ENCODE assay signal across 12 mouse cellular contexts in the genomic region with DNA sequence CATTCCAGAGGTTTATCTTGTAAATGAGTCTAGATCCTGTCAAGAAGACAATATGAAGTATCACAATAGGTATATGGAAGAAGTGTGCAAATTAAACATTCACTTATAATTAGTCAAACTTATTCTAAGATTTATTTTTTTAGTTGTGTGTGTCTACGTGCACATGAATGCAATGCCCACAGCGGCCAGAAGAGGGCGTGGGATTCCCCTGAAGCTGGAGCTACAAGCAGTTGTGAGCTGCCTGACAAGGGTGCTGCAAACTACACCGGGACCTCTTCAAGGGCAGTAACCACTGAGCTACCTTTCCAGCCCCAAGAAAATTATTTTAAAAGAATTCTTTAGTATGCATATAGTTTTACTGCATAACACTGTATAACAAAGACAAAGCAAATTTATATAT. TPM values are rescaled to one million over a fixed set of nuclear protein-coding genes. Genes with fewer than 3 reads are reported as not detected.
A peak's percentile ranks its signal among the peaks of the same experiment; 100 is the strongest.
DNase-seq lines count a peak whose midpoint lies in the region; ATAC-seq lines count a peak whose summit lies in the region.
"Had no signal": no experiment of that assay in that cellular context is flagged by ENCODE, and none has a peak within 500 bp of the region (broad histone marks: within the 10 kb centered on the region; RNA-seq: fewer than 3 reads in every experiment).

No protein-coding gene starts in this region.

- WGBS in hindbrain, embryonic 10.5 days = 72% methylated on average over 4 of the region's 4 CpGs
- WGBS in hindbrain, embryonic 13.5 days = 73% methylated on average over 4 of the region's 4 CpGs

- peak; percentile 14 for DNase-seq in hindbrain, embryonic 10.5 days (ENCODE audit: low spot score)
- peak; percentile 15 for DNase-seq in spleen, adult 12 weeks (ENCODE audit: low spot score)
- DNase-seq in spleen, postnatal 36 days (ENCODE audit: low spot score in 2 of 2) = no peak
- DNase-seq in thymus, postnatal 25 days = peak; percentile 24
- DNase-seq in adrenal gland, postnatal 4 days (ENCODE audit: low spot score in 2 of 2) = no peak
- DNase-seq in gastrocnemius, postnatal 10 days = no peak
- DNase-seq: cerebellum, adult 9-10 months had no signal

- ATAC-seq in hindbrain, embryonic 13.5 days (ENCODE audit: low FRiP score) = no peak
- 0 out of 2 replicates have a peak, but pooled peaks have one; percentile 36 for ATAC-seq in common myeloid progenitor, adult 5-6 weeks (replicated peaks; ENCODE audit: low read depth, poor library complexity, severe bottlenecking)

- peaks cover 4% of the 10 kb centered on the region for H3K4me1 ChIP-seq in hindbrain, embryonic 10.5 days (replicated peaks)
- H3K4me1 ChIP-seq in hindbrain, embryonic 13.5 days (replicated peaks) = peaks cover 9% of the 10 kb centered on the region; the same call in 1 of the 2 replicates

- no peak overlapping the region for H3K9ac ChIP-seq in hindbrain, embryonic 13.5 days
- H3K9ac ChIP-seq: neural tube, embryonic 13.5 days had no signal

- no peaks in the 10 kb centered on the region for H3K27me3 ChIP-seq in hindbrain, embryonic 10.5 days (ENCODE audit: insufficient read depth, poor library complexity, severe bottlenecking)
- H3K27me3 ChIP-seq in hindbrain, embryonic 13.5 days = no peaks in the 10 kb centered on the region
- H3K27me3 ChIP-seq: neural tube, embryonic 13.5 days had no signal

- no peak overlapping the region for H3K27ac ChIP-seq in hindbrain, embryonic 10.5 days
- no peak overlapping the region for H3K27ac ChIP-seq in hindbrain, embryonic 13.5 days
- H3K27ac ChIP-seq: forebrain, embryonic 10.5 days; macrophage; neural tube, embryonic 13.5 days had no signal

- no peak overlapping the region for H3K4me2 ChIP-seq in hindbrain, embryonic 13.5 days
- H3K4me2 ChIP-seq: neural tube, embryonic 13.5 days had no signal

- H3K4me3 ChIP-seq in hindbrain, embryonic 10.5 days = no peak overlapping the region
- no peak overlapping the region for H3K4me3 ChIP-seq in hindbrain, embryonic 13.5 days
- H3K4me3 ChIP-seq: forebrain, embryonic 10.5 days; neural tube, embryonic 13.5 days had no signal

- H3K36me3 ChIP-seq in hindbrain, embryonic 10.5 days = peaks cover 25% of the 10 kb centered on the region
- H3K36me3 ChIP-seq in hindbrain, embryonic 13.5 days = peaks cover 7% of the 10 kb centered on the region

- no peaks in the 10 kb centered on the region for H3K9me3 ChIP-seq in hindbrain, embryonic 10.5 days
- H3K9me3 ChIP-seq in hindbrain, embryonic 13.5 days = no peaks in the 10 kb centered on the region
- H3K9me3 ChIP-seq: forebrain, embryonic 10.5 days; neural tube, embryonic 13.5 days had no signal

RNA-seq across cellular contexts. Expression of a gene that starts 13.2 kb away (rescaled TPM):
- 10.4 and 13.8 TPM in 2 replicates for polyA plus RNA-seq in hindbrain, embryonic 10.5 days (2016; fragmentation: Nextera tagmentation; extraction: Ambion mirVana)
- polyA plus RNA-seq in hindbrain, embryonic 13.5 days (2015; fragmentation: Nextera tagmentation; extraction: Ambion mirVana) = 12.9 and 13.4 TPM in 2 replicates
- 16.9 and 20.2 TPM in 2 replicates for total RNA-seq in common myeloid progenitor, adult 5-6 weeks (2017)
- total RNA-seq in adrenal gland, postnatal 4 days (2021) = 10 to 100 TPM; 36.2 to 41.2 TPM
- 10 to 100 TPM; 19.6 to 20.9 TPM for total RNA-seq in gastrocnemius, postnatal 10 days (2021)

RNA-seq across cellular contexts. Expression of a gene that starts 20.5 kb away (rescaled TPM):
- polyA plus RNA-seq in hindbrain, embryonic 10.5 days (2016; fragmentation: Nextera tagmentation; extraction: Ambion mirVana) = 0.35 and 0.40 TPM in 2 replicates
- polyA plus RNA-seq in hindbrain, embryonic 13.5 days (2015; fragmentation: Nextera tagmentation; extraction: Ambion mirVana) = 0.54 and 0.57 TPM in 2 replicates
- total RNA-seq in common myeloid progenitor, adult 5-6 weeks (2017) = 0.09 TPM in 1 of 2 replicates, not detected in the other
- not detected for total RNA-seq in adrenal gland, postnatal 4 days (2021)
- total RNA-seq in gastrocnemius, postnatal 10 days (2021) = not detected

RNA-seq across cellular contexts. Expression of a gene that starts 48.5 kb away (rescaled TPM):
- polyA plus RNA-seq in hindbrain, embryonic 10.5 days (2016; fragmentation: Nextera tagmentation; extraction: Ambion mirVana) = 0.49 and 1.3 TPM in 2 replicates
- polyA plus RNA-seq in hindbrain, embryonic 13.5 days (2015; fragmentation: Nextera tagmentation; extraction: Ambion mirVana) = 0.91 and 1.9 TPM in 2 replicates
- total RNA-seq in common myeloid progenitor, adult 5-6 weeks (2017) = 0.15 TPM in 1 of 2 replicates, not detected in the other
- 1 to 10 TPM; 1.8 to 2.5 TPM for total RNA-seq in adrenal gland, postnatal 4 days (2021)
- under 1 TPM; 0.47 to 0.79 TPM for total RNA-seq in gastrocnemius, postnatal 10 days (2021)
- polyA plus RNA-seq: macrophage had no signal

RNA-seq across cellular contexts. Expression of a gene that starts 55.7 kb away (rescaled TPM):
- 165 and 174 TPM in 2 replicates for polyA plus RNA-seq in hindbrain, embryonic 10.5 days (2016; fragmentation: Nextera tagmentation; extraction: Ambion mirVana)
- 206 and 208 TPM in 2 replicates for polyA plus RNA-seq in hindbrain, embryonic 13.5 days (2015; fragmentation: Nextera tagmentation; extraction: Ambion mirVana)
- total RNA-seq in common myeloid progenitor, adult 5-6 weeks (2017) = 142 and 147 TPM in 2 replicates
- total RNA-seq in adrenal gland, postnatal 4 days (2021) = 100 to 1,000 TPM; 295 to 326 TPM
- total RNA-seq in gastrocnemius, postnatal 10 days (2021) = 100 to 1,000 TPM; 400 to 498 TPM

Comparison
In these comparisons a context has a peak if more than half of its experiments do, and no peak if none do; other contexts are left out.
1. DNase-seq: peak in hindbrain, embryonic 10.5 days (single experiment), spleen, adult 12 weeks (single experiment) and thymus, postnatal 25 days (single experiment); none in spleen, postnatal 36 days (0 of 2), adrenal gland, postnatal 4 days (0 of 2) and gastrocnemius, postnatal 10 days (single experiment).